Mouse (Mus musculus) megakaryocyte-erythroid progenitor cell, adult 5-6 weeks (primary cell): ENCODE results near the gene Ppp4c. TPM values are rescaled to one million over a fixed set of nuclear protein-coding genes. Genes with fewer than 3 reads are reported as not detected.
A peak's percentile ranks its signal among the peaks of the same experiment; 100 is the strongest.

Experiments used
- ATAC-seq: replicated peaks from 2 replicates; pipeline ENCODE4 v1.8.0; 2016; ENCODE audit warnings: mild to moderate bottlenecking, inconsistent platforms; ENCODE audit not compliant: severe bottlenecking, poor library complexity, low FRiP score, low TSS enrichment
- total RNA-seq, 2 experiments: library from RNA; stranded (forward) in 1 of 2; stranded (reverse) in 1 of 2; fragments of 200-1000, 215-1000 nt in 1 of 2; fragments of >200 nt in 1 of 2; fragmentation: Nextera tagmentation in 1 of 2; gene quantifications; 2 replicates each; pipeline ENCODE4 v1.2.3; 2014 to 2017

Ppp4c gene
- total RNA-seq, 2 experiments from 2014 or later = 127 to 176 TPM

DNA sequence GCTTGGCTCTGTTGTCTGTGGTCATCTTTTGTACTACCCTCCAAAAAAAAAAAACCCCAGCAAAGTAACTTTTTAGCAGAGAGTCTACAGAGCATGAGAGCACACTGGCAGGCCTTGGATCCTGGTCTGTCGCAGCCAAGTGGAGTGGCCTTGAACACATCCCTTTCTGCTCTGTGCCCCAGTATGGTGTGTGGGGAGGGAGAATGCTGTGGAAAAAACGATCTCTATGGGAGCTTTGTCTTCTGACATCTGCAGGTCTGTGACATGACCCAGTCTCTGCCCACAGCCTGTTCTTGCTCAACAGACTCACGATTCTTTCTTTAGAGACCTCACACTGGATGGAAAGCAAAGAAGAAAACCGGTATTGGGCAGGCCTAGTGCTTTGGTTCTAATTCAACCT, 31.3 kb downstream of the Ppp4c start:
- no peak for ATAC-seq

DNA sequence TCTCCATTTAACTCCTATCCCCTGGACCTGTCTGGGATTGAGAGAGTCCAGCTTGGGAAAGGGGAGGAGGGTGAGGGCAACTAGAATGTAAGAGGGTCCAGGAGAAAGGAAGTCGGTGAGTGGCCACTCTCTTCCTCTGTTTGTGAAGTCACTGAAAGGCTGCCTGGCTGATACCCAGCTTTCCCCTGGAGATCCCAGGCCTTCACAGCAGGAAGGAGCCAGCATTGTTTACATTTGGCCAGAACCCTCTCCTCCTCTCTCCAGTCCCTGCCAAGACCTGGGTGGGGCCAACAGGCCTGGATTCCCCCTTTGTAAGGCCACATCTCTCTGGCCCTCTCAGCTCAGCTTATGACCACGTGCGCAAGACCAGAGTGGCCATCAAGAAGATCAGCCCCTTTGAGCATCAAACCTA, 31.9 kb downstream of the Ppp4c start:
- no peak for ATAC-seq

DNA sequence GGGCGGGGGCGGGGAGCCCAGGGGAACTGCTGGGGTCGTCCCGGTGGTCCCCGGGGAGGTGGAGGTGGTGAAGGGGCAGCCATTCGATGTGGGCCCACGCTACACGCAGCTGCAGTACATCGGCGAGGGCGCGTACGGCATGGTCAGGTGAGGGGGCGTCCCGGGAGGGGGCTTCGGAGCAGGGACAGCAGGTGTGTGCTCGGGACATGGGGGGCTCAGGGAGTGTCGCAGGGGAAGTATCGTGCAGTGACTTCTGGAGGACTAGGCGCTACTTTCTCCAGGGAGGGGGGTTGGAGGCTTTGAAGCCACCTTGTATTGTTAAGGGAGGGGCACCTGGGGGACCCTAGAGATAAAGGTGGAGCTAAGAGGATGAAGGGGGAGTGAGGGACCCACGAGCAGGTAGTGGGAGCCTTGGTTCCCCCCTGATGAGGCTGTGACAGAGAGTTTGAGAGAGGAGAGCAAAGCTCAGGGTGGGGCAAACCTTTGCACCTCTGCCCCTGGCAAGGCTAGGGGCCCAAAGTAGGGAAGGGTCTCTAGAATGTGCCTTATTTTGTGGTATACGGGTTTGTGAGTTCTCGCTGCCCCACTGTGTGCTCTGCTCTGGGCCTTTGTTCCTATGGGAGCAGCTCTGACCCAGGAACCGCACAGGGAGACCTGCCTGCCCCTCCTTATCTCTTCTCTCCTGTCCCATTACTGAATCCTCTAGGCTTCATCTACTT, 32.5 kb downstream of the Ppp4c start:
- no peak for ATAC-seq

DNA sequence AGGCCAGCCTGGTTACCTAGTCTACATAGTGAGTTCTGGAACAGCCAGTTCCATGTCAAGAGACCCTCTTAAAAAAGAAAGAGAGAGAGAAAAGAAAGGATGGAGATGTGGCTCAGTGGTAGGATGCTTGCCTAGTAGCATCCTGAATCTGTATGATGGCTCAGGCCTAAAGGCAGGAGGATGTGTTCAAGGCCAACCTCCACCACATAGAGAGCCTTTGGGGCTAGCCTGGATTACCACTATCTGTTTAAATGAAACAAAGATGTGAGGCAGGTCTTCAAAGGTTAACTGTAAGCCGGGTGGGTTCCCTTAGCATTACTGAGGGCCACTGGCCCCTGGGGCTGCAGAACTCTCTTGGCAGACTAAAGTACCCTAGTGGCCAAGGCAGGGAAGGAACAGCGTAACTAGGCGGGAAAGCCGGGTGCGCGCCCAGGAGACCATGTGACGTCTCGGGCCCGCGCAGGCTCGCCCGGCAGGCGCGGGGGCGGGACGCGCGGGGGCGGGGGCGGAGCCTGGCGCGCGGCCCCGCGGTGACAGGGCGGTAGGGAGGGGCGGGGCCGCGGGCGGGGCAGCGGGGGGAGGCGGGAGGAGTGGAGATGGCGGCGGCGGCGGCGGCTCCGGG, 33.1 kb downstream of the Ppp4c start, which contains the start of gene Mapk3:
Gene Mapk3 (plus strand): TSS at position 552 of the 622 bp plus-strand sequence.
- ATAC-seq = peak; percentile 74

DNA sequence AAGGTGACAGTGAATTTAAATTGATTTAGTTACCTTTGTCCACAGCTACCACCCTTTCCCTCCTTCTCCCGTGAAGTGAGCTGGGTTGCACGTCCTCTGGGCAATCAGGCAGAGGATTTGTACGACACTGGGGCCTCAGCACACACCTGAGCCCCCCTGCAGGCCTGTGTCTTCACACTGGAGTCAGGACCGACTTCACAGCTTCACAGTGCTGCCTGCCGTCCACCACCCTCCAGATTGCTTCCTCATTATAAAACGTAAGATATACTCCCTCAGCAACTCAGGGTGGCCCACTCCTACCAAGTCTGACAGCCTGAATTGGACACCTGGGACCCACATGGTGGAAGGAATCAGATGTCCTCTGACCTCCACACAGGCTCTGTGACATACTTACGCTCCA, 33.8 kb downstream of the Ppp4c start:
- ATAC-seq = no peak

DNA sequence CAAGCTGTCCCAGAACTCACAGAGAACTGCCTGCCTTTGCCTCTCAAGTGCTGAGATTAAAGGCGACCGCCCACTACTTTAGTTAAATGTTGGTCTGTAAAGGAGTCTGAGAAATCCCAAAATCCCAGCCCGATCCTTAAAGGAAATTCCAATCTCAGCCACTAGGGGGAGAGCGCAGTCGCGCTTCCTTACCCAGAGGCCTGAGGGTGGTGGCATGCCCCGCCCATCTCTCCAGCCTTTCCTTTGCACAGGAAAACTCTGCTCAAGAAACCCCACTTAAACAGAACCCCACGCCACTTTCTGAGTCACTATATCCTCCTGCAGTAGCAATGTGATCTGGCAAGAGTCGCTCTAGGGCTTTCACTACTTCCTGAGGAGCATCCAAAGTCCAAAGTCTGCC, 37.4 kb downstream of the Ppp4c start:
- ATAC-seq = peak; percentile 66

DNA sequence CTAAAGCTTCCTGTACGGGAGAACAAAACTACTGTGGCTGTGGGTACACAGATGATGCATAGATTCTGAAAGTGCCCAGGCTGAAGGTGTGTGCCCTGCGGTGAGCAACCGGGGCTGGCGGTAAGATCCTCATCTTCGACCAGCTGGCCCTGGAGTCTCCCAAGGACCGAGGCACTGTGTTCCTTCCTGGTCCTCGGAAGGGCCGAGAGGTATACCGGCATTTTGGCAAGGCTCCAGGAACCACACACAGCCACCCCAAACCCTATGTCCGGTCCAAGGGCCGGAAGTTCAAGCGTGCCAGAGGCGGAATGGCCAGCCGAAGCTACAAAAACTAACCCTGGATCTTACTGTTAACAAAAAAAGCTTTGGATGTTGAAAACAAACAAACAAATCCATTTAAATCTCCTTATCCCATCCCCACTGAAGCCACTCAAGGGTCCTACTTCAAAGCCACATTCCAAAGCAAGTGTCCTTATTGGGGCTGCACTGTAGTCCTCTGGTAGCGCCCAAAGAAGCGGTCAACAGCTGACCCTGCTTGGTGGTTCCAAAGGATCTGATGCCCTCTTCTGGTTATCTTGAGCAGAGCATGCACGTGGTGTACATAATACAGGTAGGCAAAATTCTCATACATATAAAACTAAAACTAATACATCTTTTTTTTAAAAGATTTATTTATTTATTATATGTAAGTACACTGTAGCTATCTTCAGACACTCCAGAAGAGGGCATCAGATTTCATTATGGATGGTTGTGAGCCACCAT, 42.5 kb downstream of the Ppp4c start:
- ATAC-seq = no peak

DNA sequence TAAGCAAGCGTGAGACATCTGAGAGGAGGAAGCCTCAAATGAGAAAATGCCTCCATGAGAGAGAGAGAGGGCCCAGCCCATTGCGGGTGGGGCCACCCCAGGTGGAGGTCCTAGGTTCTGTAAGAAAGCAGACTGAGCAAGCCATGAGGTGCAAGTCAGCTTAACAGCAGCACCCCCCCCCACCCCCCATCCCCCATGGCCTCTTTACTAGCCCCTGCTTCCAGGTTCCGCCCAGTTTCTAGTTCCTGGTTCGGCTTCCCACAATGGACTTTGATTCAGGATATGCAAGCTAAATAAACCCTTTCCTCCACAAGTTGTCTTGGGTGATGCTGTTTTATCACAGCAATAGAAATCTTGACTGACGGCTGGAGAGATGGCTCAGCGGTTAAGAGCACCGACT, 43.5 kb downstream of the Ppp4c start:
- ATAC-seq = no peak

DNA sequence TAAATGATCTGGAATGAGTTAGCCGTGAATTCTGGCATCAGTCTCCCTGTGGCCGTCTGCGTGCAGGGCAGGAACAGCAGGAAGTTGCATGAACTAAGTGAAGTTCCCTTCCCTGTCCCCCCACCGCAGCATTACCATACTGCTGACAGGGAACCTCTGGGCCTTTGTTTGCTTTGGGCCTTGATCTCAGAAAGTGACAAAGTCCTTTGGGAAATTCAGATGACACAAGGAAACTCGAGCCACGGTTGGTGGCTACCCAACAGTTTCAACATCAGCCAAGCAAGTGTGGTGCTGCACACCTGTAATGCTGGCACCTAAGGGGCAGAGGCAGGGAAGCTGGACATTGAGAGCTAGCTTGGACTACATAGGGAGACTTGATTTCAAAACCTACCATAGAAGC, 45.5 kb downstream of the Ppp4c start:
- ATAC-seq = no peak

DNA sequence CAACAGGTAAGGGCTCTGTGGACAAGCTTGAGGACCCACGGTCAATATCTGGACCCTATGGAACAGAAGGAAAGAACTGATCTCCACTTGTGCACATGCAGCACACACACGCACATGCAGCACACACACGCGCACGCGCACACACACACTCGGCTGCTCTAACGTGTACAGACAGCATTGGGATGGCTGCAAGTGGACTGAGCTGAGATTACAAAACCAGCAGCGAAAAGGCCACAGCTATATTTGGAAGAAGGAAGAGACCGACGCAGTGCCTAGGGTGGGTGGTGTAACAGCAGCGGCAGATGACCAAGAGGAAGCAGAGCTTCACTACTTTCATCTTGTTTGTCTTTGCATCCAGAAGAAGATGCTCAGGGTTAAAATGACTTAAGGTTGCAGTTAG, 46.2 kb downstream of the Ppp4c start:
- ATAC-seq = no peak; the same call in 1 of the 2 replicates

DNA sequence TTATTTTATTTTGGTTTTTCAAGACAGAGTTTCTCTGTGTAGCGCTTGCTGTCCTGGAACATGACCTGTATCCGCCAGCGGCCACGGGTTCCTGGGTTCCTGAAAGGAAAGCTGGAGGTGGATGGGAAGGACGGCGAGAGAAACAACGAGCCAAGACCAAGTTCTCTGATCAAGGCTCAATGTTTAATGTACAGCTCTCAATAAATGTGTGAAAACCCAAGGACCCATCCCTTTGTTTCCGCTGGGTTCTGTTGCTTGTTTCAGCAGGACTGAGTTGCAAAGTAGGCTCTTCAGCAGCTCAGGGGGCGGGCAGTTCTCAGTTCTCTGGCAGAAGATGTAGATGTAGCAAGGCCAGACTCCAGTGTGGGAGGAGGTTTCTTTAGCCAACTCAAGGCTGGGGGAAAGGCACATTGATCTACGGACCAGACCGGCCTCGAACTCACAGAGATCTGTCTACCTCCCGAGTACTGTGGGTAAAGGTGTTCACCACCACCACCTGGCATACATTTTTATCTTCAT, 50.3 kb downstream of the Ppp4c start:
- no peak for ATAC-seq

DNA sequence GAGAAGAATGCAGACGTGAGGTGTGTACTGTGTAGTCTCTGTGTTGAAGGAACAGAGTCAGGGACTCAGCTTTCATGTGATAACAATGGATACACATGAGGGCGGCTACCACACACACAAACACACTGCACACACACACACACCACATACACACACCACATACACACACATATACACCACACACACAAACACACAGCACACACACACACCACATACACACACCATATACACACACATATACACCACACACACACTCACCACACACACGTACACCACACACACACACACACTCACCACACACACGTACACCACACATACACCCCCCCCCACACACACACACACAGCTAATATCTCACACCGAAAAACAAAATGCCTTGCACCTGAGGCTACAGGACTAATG, 50.8 kb downstream of the Ppp4c start:
- ATAC-seq = no peak

DNA sequence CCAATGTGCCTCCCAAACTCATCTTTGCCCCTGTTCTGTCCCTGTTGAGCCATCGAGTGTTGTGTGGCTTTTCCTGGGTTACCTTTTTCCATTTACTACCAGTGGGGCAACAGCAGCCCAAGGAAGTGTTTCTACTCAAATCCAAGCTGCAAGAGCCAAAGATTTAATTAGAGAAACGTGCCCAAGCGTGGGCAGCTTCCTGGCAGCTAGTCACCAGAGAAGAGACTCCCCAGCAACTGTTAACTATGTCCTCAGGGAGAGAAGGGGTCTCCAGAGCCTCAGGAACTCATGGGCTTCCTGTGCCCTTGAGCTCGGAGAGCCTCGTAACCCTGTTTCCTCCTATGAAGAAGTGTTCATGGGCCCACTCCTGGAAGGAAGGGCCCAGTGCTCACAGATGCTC, 51.3 kb downstream of the Ppp4c start:
- no peak for ATAC-seq

DNA sequence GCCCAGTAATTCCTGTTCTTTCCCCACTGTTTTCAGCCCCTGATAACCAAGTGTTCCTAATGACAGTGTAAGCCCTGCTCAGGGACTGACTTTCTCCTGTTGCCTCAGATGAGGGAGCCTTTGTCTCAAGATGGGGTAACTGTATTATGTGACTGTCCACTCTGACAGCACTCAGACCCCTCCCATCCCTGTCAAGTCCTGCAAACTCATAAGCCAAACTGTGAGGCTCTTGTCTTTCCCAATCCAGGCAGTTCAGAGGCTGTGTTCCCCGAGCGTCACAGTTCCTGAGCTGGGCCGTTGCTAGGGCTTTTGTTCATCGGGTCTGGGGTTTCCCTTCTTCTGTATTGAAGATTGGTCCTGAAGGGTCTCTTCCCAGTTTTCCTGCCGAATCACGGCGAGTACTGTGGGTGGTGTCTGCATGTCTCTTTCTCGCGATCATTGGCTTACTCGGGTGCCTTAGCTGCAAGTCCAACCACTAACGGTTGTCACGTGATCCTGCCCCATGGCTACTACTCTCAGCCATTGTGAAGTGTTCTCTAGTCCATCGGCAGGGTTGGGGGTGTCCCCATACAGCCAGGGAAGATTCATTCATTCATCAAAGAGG, 52.1 kb downstream of the Ppp4c start:
- ATAC-seq = no peak

DNA sequence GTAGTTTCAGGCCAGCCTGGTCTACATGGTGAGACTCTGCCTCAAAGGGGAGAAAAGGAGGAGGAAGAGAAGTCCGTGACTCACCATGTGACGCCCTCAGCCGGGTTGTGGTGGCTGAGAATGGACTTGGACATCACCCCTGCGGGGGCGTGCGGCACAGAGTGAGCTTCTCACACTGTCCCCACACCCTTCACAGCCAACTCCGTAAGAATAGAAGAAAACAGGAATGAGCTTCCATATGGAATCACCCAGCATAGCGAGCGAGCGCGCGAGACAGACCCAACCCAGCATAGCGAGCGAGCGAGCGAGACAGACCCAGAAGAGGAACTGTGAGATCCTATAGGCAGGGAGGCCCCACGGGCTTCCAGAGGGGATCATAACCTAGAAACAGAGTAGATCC, 52.7 kb downstream of the Ppp4c start:
- no peak for ATAC-seq

DNA sequence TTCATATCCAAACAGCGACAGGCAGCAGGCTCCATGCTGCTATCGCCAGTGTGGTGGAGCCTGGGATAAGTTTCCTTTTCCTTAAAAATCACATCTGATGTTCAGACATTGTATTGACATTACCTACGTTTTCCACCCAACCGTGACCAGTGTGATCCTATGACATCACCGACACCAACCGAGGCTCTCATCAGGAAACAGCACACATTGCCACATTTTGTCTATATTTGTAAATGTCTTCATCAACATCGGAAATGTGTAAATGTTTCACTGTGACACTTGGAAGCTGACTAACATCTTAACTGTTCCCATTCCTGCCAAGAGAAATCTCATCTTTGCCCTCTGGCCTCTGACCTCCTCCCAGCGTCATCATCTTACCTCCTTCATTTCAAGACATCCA, 56.2 kb downstream of the Ppp4c start:
- ATAC-seq = no peak
